Mouse (Mus musculus): ENCODE data around the gene Vav1.

DNA sequence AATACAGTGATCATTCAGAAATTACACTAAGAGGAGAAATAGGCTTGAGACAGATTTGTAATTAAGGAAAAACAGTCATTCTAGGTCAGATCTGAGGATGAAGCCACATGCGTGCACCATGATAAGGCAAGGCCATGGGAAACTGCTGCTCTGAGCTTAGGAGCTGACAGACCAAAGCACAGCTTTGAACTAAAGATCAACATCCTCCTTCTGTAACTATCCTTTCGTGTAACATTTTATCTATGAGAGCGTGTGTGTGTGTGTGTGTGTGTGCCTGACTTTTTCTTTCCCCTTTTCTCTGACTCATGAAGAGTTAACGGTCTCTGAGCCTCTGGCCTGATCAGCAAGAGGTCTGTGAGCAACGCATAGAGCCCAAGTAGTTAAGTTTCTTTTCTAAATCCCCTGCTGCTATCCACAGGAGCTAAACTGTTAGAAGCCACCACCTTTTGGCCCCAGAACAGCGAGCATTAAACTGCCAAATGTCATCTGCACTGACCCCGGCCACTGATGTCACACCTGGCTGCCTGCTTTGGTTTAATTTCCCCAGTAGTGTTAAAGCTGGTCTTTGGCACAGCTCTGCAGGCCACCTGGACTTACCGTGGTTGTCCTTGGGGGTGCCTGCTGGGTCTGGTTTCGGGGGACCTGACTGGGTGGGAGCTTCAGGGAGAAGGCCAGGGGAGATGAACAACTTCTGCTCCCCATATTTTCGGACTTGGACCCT, 35.1 kb upstream of the Vav1 start:
- TF ChIP-seq E2F4 (IDR thresholded peaks at IDR 0.05; ENCODE audit: insufficient read depth) (no peak), POLR2A (IDR thresholded peaks at IDR 0.05; ENCODE audit: insufficient read length, low read depth) (no peak), USF1 (IDR thresholded peaks at IDR 0.05; ENCODE audit: low read depth) (no peak), TCF12 (IDR thresholded peaks at IDR 0.05; ENCODE audit: insufficient read depth, poor library complexity, severe bottlenecking) (no peak), POLR2AphosphoS2 (IDR thresholded peaks at IDR 0.05; ENCODE audit: insufficient read length, low read depth) (no peak), MAX (IDR thresholded peaks at IDR 0.05; ENCODE audit: low read depth) (no peak), MYOG (IDR thresholded peaks at IDR 0.05; ENCODE audit: control insufficient read depth in 1 of 3, insufficient read depth in 1 of 3, insufficient read length in 2 of 3, low read depth in 2 of 3) (no peak), MYOD1 (IDR thresholded peaks at IDR 0.05; ENCODE audit: control insufficient read depth in 1 of 3, insufficient read length in 2 of 3, low read depth in 2 of 3) (no peak), TCF3 (IDR thresholded peaks at IDR 0.05; ENCODE audit: insufficient read length, low read depth) (no peak)
